Mouse (Mus musculus) cerebellum, adult 8-10 months (tissue): ENCODE measurements around the gene Hk2.
"Not testable (repeated sequence)": the region's sequence is repeated elsewhere in the genome, so short reads cannot be mapped to it uniquely, and the experiment has no call there.

Source experiments
- DNase-seq: peaks from one replicate; pipeline ENCODE4 v3.0.0; 2022

Gene Hk2

GRCm38 (mm10) chr6:82679286-82679685 is 95.0 kb downstream of the Hk2 start:
- DNase-seq: not testable (repeated sequence)

- not testable (repeated sequence) for DNase-seq
Measured at GRCm38 (mm10) chr6:82677629-82678028, 96.6 kb downstream of the Hk2 start.
